Mouse (Mus musculus) megakaryocyte, embryonic 14.5 days (primary cell): ENCODE results near the gene Gmds. TPM values are rescaled to one million over a fixed set of nuclear protein-coding genes. Genes with fewer than 3 reads are reported as not detected.

Experiments used
- H3K27me3 ChIP-seq: replicated peaks from 2 replicates; pipeline ENCODE3; 2012; ENCODE audit warnings: inconsistent platforms
- H3K36me3 ChIP-seq: replicated peaks from 2 replicates; pipeline ENCODE3; 2012; ENCODE audit warnings: low read length, inconsistent platforms, mixed read lengths
- H3K4me1 ChIP-seq: 2 replicates; pipeline ENCODE4 v1.6.1; 2012; ENCODE audit warnings: inconsistent platforms
- H3K4me3 ChIP-seq: replicated peaks from 2 replicates; pipeline ENCODE3; 2012; ENCODE audit warnings: moderate library complexity, mild to moderate bottlenecking, inconsistent platforms
- H3K9me3 ChIP-seq: 2 replicates; pipeline ENCODE4 v1.6.1; 2012; ENCODE audit warnings: inconsistent platforms
- FLI1 ChIP-seq: IDR thresholded peaks from 2 replicates; pipeline ENCODE4 v1.6.1; 2012; ENCODE audit warnings: low read length, inconsistent platforms, mixed read lengths
- GATA1 ChIP-seq: IDR thresholded peaks from 3 replicates; pipeline ENCODE4 v1.6.1; 2012; ENCODE audit warnings: mixed read lengths, low read length, inconsistent platforms, borderline replicate concordance
- polyA plus RNA-seq: library from polyadenylated mRNA; stranded (reverse); fragments of >175 nt; gene quantifications from 2 replicates; pipeline ENCODE4 v1.2.3, GENCODE M21; 2012; ENCODE audit warnings: low replicate concordance; ENCODE audit not compliant: insufficient read depth

Gene Gmds
- polyA plus RNA-seq, 1 experiment, result 59.8 TPM

- Histone ChIP-seq H3K9me3 (no peaks in the 10 kb centered on the region), H3K4me1 (peaks cover 13% of the 10 kb centered on the region), H3K36me3 (no peaks in the 10 kb centered on the region), H3K27me3 (no peaks in the 10 kb centered on the region), H3K4me3 (no peak overlapping the region)
- TF ChIP-seq GATA1 (no peak), FLI1 (no peak)
Measured at GRCm38 (mm10) chr13:31968272-31968671, 370.3 kb downstream of the Gmds start.

DNA sequence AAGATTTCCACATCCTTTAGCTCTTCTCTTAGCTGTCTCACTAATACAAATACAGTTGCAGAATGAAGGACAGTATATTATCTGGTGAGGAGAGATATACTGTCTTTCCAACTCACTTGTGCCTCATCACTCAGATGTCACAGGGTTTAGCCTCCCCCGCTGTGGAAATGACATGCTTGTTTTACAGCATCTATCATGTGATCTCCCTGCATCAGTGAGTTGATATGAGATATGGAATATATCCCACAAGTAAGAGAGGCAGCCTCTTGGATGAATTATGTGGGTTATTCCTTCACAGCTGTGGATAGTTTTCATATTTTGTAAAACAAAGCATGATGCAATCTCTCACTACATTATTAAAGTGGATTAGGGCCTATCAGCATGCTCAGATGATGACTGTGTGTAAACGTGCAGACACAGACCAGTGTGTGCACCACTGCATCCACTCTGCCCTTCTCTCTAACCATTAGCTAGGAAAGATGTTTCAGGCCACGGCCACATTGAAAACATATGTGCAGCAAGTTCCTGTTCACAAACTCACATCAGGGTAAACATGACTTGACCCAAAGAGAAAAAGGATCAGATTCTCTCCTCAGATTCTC, 371.5 kb downstream of the Gmds start:
- H3K9me3 ChIP-seq, result no peaks in the 10 kb centered on the region
- TF ChIP-seq GATA1 (no peak), FLI1 (no peak)
- H3K36me3 ChIP-seq, result no peaks in the 10 kb centered on the region
- peaks cover 13% of the 10 kb centered on the region for H3K4me1 ChIP-seq
- H3K27me3 ChIP-seq, result no peaks in the 10 kb centered on the region
- H3K4me3 ChIP-seq, result no peak overlapping the region

DNA sequence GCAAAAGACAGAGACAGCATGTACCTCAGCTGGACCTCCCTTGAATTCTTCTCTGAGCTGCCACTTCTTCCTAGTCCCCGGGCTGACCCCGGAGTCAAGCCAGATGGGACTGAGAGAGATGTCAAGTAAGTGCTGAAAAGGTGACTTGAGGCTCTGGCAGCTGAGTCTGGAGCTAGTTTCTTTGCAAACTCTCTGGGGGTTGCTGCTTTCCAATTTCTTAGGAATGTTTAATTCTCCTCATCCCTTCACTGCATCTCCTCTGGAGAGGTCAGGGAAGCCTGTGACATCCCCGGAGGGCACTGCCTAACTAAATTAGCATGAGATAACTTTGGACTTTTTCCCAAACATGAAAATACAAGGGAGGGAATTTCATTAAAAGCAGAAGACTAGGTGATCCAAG, 378.0 kb downstream of the Gmds start:
- H3K27me3 ChIP-seq, result no peaks in the 10 kb centered on the region
- peaks cover 13% of the 10 kb centered on the region for H3K4me1 ChIP-seq
- no peaks in the 10 kb centered on the region for H3K36me3 ChIP-seq
- TF ChIP-seq GATA1 (no peak), FLI1 (no peak)
- H3K9me3 ChIP-seq, result no peaks in the 10 kb centered on the region
- H3K4me3 ChIP-seq, result no peak overlapping the region

DNA sequence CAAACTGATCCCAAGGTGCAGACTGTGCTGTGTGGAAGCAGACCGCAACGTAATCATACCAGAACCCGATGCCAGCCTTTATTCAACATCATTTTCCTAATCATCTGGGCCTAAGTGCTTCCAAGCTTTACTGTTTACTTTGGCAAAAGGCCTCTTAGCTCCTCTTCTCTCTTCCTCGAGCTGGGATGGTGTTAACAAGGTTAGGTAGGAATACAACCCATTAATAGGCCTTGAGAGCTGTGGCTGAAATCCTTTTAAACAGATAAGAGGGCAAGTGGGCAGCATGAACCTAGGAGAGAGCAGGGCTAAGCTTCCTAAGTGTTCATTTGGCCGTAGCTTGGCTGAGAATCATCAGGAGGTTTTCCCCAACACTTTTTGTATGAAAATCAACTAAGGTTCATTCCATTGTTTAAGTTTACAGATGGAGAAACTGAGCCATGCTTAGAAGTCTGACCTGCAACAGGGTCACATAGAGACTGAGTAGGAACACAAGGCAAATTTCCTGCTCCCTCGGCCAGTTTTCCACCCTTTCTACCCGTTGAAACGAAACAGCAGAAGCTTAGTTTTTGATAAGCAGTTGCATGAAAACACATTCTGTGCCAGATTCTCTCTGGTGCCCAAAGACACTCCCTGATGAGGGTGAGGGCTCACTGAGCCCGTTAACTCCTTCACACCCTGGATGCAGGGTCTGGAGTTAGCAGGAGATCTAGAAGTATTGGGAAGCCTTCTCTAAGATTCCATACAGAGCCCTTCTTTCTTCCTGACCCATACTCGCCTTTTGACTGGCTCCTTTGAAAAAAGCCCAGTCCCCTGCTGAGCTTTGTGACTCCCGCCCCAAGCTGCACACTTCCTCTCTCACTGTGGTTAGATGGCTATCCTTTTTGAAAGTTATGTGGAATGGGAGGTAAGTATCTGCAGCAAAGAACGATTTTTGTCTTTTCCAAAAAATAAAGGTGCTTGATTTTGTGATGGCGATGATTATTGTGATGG, 379.9 kb downstream of the Gmds start:
- no peak overlapping the region for H3K4me3 ChIP-seq
- TF ChIP-seq FLI1, result no peak
- no peak for TF ChIP-seq GATA1
- no peaks in the 10 kb centered on the region for H3K36me3 ChIP-seq
- H3K27me3 ChIP-seq, result peaks cover 4% of the 10 kb centered on the region
- no peaks in the 10 kb centered on the region for H3K9me3 ChIP-seq
- H3K4me1 ChIP-seq, result peaks cover 4% of the 10 kb centered on the region

- Histone ChIP-seq H3K27me3 (peaks cover 4% of the 10 kb centered on the region), H3K9me3 (no peaks in the 10 kb centered on the region), H3K4me3 (no peak overlapping the region), H3K4me1 (peaks cover 11% of the 10 kb centered on the region), H3K36me3 (no peaks in the 10 kb centered on the region)
- TF ChIP-seq FLI1 (no peak), GATA1 (no peak)
Measured at GRCm38 (mm10) chr13:31956584-31956983, 382.0 kb downstream of the Gmds start.

GRCm38 (mm10) chr13:31956112-31956511, 382.4 kb downstream of the Gmds start:
- Histone ChIP-seq H3K27me3 (peaks cover 4% of the 10 kb centered on the region), H3K9me3 (no peaks in the 10 kb centered on the region), H3K36me3 (no peaks in the 10 kb centered on the region), H3K4me3 (no peak overlapping the region), H3K4me1 (peaks cover 11% of the 10 kb centered on the region)
- TF ChIP-seq FLI1 (no peak), GATA1 (no peak)

- Histone ChIP-seq H3K4me3 (no peak overlapping the region), H3K36me3 (no peaks in the 10 kb centered on the region), H3K27me3 (peaks cover 4% of the 10 kb centered on the region), H3K9me3 (no peaks in the 10 kb centered on the region), H3K4me1 (peaks cover 11% of the 10 kb centered on the region)
- TF ChIP-seq FLI1 (no peak), GATA1 (no peak)
Measured at GRCm38 (mm10) chr13:31955171-31955570, 383.4 kb downstream of the Gmds start.

DNA sequence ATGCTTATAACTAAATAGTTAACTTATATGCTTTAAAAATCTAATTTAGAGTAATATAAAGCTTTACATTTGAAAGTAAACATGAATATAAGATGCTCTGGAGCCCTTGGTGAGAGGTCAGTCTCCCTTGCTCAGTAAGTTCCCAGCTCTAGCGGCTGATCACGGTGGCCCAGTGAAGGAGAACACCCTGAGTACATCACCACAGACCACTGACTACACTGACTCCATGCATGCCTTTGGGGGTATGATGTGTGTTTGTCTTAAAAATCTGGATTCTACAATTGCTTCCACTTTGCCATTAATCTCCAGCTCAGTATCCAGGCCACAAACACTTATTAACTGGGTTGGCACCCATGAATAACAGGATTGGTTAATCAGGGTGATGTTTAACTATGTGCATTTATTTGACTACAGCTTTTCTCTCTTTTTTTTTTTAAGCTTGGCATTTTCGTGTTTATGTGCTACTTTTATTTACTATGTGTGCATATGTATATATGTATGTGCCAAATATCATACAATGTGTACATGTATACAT, 393.8 kb downstream of the Gmds start:
- Histone ChIP-seq H3K9me3 (no peaks in the 10 kb centered on the region), H3K4me3 (no peak overlapping the region), H3K27me3 (no peaks in the 10 kb centered on the region), H3K36me3 (no peaks in the 10 kb centered on the region), H3K4me1 (no peaks in the 10 kb centered on the region)
- TF ChIP-seq GATA1 (no peak), FLI1 (no peak)

- Histone ChIP-seq H3K9me3 (no peaks in the 10 kb centered on the region), H3K4me3 (no peak overlapping the region), H3K4me1 (no peaks in the 10 kb centered on the region), H3K27me3 (no peaks in the 10 kb centered on the region), H3K36me3 (peaks cover 4% of the 10 kb centered on the region)
- no peak for TF ChIP-seq FLI1
- no peak for TF ChIP-seq GATA1
Measured at GRCm38 (mm10) chr13:31943482-31944275, 394.9 kb downstream of the Gmds start.
